Mouse (Mus musculus) forebrain, embryonic 16.5 days (tissue): ENCODE data around the gene Cacna1c. TPM values are rescaled to one million over a fixed set of nuclear protein-coding genes. Genes with fewer than 3 reads are reported as not detected.

ENCODE experiments used
- ATAC-seq: fragments of 200-750 bp; cut with Nextera tagmentation; 2 replicates; pipeline ENCODE4 v1.8.0; 2017; ENCODE audit warnings: mild to moderate bottlenecking, moderate library complexity
- H3K27ac ChIP-seq: fragments of 300-500 bp; sonication (generic); 2 replicates; pipeline ENCODE4 v1.5.1; 2014; ENCODE audit warnings: low read length, control low read depth
- H3K27me3 ChIP-seq: fragments of 300-500 bp; sonication (generic); replicated peaks from 2 replicates; pipeline ENCODE4 v1.6.1; 2014; ENCODE audit warnings: low read length; ENCODE audit not compliant: control insufficient read depth, insufficient read depth
- H3K36me3 ChIP-seq: fragments of 300-500 bp; sonication (generic); 2 replicates; pipeline ENCODE4 v1.6.1; 2014; ENCODE audit not compliant: control insufficient read depth, insufficient read depth
- H3K4me1 ChIP-seq: fragments of 300-500 bp; sonication (generic); replicated peaks from 2 replicates; pipeline ENCODE4 v1.6.1; 2014; ENCODE audit warnings: low read length; ENCODE audit not compliant: control insufficient read depth, insufficient read depth
- H3K4me2 ChIP-seq: fragments of 300-500 bp; sonication (generic); 2 replicates; pipeline ENCODE4 v1.6.1; 2014; ENCODE audit warnings: mild to moderate bottlenecking, low read length, control low read depth
- H3K4me3 ChIP-seq: fragments of 300-500 bp; sonication (generic); replicated peaks from 2 replicates; pipeline ENCODE4 v1.5.1; 2014; ENCODE audit warnings: mild to moderate bottlenecking, low read length, control low read depth
- H3K9ac ChIP-seq: fragments of 300-500 bp; sonication (generic); replicated peaks from 2 replicates; pipeline ENCODE4 v1.6.1; 2014; ENCODE audit warnings: low read depth, low read length, control low read depth
- H3K9me3 ChIP-seq: fragments of 300-500 bp; sonication (generic); 2 replicates; pipeline ENCODE4 v1.6.1; 2016; ENCODE audit warnings: low read length; ENCODE audit not compliant: control insufficient read depth
- WGBS: fragments of 180-500 bp; shearing (Covaris S2); extraction: QIAGEN DNeasy Blood & Tissue Kit; methylation state at CpG from one replicate; pipeline ENCODE4 v1.1.7; 2014; 5-methylcytosine and 5-hydroxymethylcytosine counted together
- polyA plus RNA-seq: library from polyadenylated mRNA; unstranded; fragments of >200 nt; fragmentation: Nextera tagmentation; extraction: Ambion mirVana; gene quantifications from 2 replicates; pipeline ENCODE4 v1.2.1, GENCODE M21; 2015

The Cacna1c gene
- polyA plus RNA-seq, 1 experiment from 2014 or later: 9.8 TPM

GRCm38 (mm10) chr6:118817928-118818503, 378.2 kb downstream of the Cacna1c start:
- Histone ChIP-seq H3K4me3 (no peak overlapping the region), H3K27ac (no peak overlapping the region), H3K36me3 (no peaks in the 10 kb centered on the region), H3K9ac (no peak overlapping the region), H3K9me3 (no peaks in the 10 kb centered on the region), H3K4me1 (peaks cover 6% of the 10 kb centered on the region; the same call in 1 of the 2 replicates), H3K27me3 (no peaks in the 10 kb centered on the region), H3K4me2 (no peak overlapping the region)
- peak; percentile 39; the same call in 1 of the 2 replicates for ATAC-seq
- 78% methylated on average over 5 of the region's 5 CpGs for WGBS

GRCm38 (mm10) chr6:118816253-118816652, 380.0 kb downstream of the Cacna1c start:
- peaks cover 6% of the 10 kb centered on the region; the same call in 1 of the 2 replicates for H3K4me1 ChIP-seq
- H3K9me3 ChIP-seq: no peaks in the 10 kb centered on the region
- no peak overlapping the region for H3K4me2 ChIP-seq
- no peaks in the 10 kb centered on the region for H3K36me3 ChIP-seq
- 84% methylated on average over 6 of the region's 6 CpGs for WGBS
- no peak overlapping the region for H3K27ac ChIP-seq
- no peaks in the 10 kb centered on the region for H3K27me3 ChIP-seq
- no peak overlapping the region for H3K4me3 ChIP-seq
- ATAC-seq: no peak
- H3K9ac ChIP-seq: no peak overlapping the region

- 66% methylated on average over 3 of the region's 3 CpGs for WGBS
- no peak overlapping the region for H3K27ac ChIP-seq
Observed at GRCm38 (mm10) chr6:118812556-118812955, 383.7 kb downstream of the Cacna1c start.

GRCm38 (mm10) chr6:118812007-118812406, 384.2 kb downstream of the Cacna1c start:
- Histone ChIP-seq H3K36me3 (no peaks in the 10 kb centered on the region), H3K4me2 (no peak overlapping the region), H3K27me3 (no peaks in the 10 kb centered on the region), H3K9ac (no peak overlapping the region), H3K4me3 (no peak overlapping the region), H3K4me1 (peaks cover 9% of the 10 kb centered on the region), H3K9me3 (no peaks in the 10 kb centered on the region), H3K27ac (no peak overlapping the region)
- ATAC-seq: no peak
- WGBS: 85% methylated on average over 4 of the region's 4 CpGs

More at GRCm38 (mm10) chr6:118812556-118812955, 383.7 kb downstream of the Cacna1c start:
- no peak overlapping the region for H3K9ac ChIP-seq
- H3K4me1 ChIP-seq: peaks cover 10% of the 10 kb centered on the region
- H3K9me3 ChIP-seq: no peaks in the 10 kb centered on the region
- no peak for ATAC-seq
- no peak overlapping the region for H3K4me2 ChIP-seq
- H3K4me3 ChIP-seq: no peak overlapping the region
- H3K27me3 ChIP-seq: no peaks in the 10 kb centered on the region
- no peaks in the 10 kb centered on the region for H3K36me3 ChIP-seq

- 19% methylated on average over 1 of the region's 1 CpGs for WGBS
- H3K4me1 ChIP-seq: peaks cover 9% of the 10 kb centered on the region
Observed at GRCm38 (mm10) chr6:118810834-118811233, 385.4 kb downstream of the Cacna1c start.

GRCm38 (mm10) chr6:118805139-118805538, 391.1 kb downstream of the Cacna1c start:
- Histone ChIP-seq H3K27me3 (no peaks in the 10 kb centered on the region), H3K4me1 (peaks cover 11% of the 10 kb centered on the region), H3K9me3 (no peaks in the 10 kb centered on the region), H3K4me2 (no peak overlapping the region), H3K36me3 (no peaks in the 10 kb centered on the region), H3K4me3 (no peak overlapping the region), H3K9ac (no peak overlapping the region), H3K27ac (no peak overlapping the region)
- no peak for ATAC-seq
- 90% methylated on average over 4 of the region's 4 CpGs for WGBS

More at GRCm38 (mm10) chr6:118810834-118811233, 385.4 kb downstream of the Cacna1c start:
- no peaks in the 10 kb centered on the region for H3K27me3 ChIP-seq
- H3K27ac ChIP-seq: no peak overlapping the region
- no peak overlapping the region for H3K4me3 ChIP-seq
- H3K4me2 ChIP-seq: no peak overlapping the region
- H3K9ac ChIP-seq: 0 out of 2 replicates have a peak overlapping the region, but pooled peaks have one; percentile 1
- no peaks in the 10 kb centered on the region for H3K9me3 ChIP-seq
- ATAC-seq: no peak
- no peaks in the 10 kb centered on the region for H3K36me3 ChIP-seq

- ATAC-seq: no peak
- WGBS: 24% methylated on average over 11 of the region's 11 CpGs
Observed at GRCm38 (mm10) chr6:118802286-118802685, 393.9 kb downstream of the Cacna1c start.

GRCm38 (mm10) chr6:118796393-118796792, 399.8 kb downstream of the Cacna1c start:
- Histone ChIP-seq H3K4me3 (no peak overlapping the region), H3K27me3 (no peaks in the 10 kb centered on the region), H3K27ac (no peak overlapping the region), H3K9me3 (no peaks in the 10 kb centered on the region), H3K36me3 (no peaks in the 10 kb centered on the region), H3K9ac (no peak overlapping the region), H3K4me2 (no peak overlapping the region), H3K4me1 (peaks cover 19% of the 10 kb centered on the region)
- WGBS: 82% methylated on average over 4 of the region's 4 CpGs
- ATAC-seq: no peak

More at GRCm38 (mm10) chr6:118802286-118802685, 393.9 kb downstream of the Cacna1c start:
- no peak overlapping the region for H3K27ac ChIP-seq
- no peaks in the 10 kb centered on the region for H3K36me3 ChIP-seq
- peaks cover 7% of the 10 kb centered on the region for H3K4me1 ChIP-seq
- H3K9ac ChIP-seq: no peak overlapping the region
- H3K27me3 ChIP-seq: no peaks in the 10 kb centered on the region
- H3K4me3 ChIP-seq: no peak overlapping the region
- no peaks in the 10 kb centered on the region for H3K9me3 ChIP-seq
- no peak overlapping the region for H3K4me2 ChIP-seq

- ATAC-seq: no peak
- Histone ChIP-seq H3K4me3 (no peak overlapping the region), H3K4me1 (peaks cover 21% of the 10 kb centered on the region), H3K9me3 (no peaks in the 10 kb centered on the region), H3K27me3 (no peaks in the 10 kb centered on the region), H3K4me2 (no peak overlapping the region), H3K36me3 (no peaks in the 10 kb centered on the region), H3K27ac (no peak overlapping the region), H3K9ac (no peak overlapping the region)
Observed at GRCm38 (mm10) chr6:118795716-118796115, 400.5 kb downstream of the Cacna1c start.
